Mouse (Mus musculus) left cerebral cortex, adult 8-10 months (tissue): ENCODE measurements around the gene Mocs1. TPM values are rescaled to one million over a fixed set of nuclear protein-coding genes. Genes with fewer than 3 reads are reported as not detected.
"Not testable (repeated sequence)": the region's sequence is repeated elsewhere in the genome, so short reads cannot be mapped to it uniquely, and the experiment has no call there.

ENCODE experiments used
- DNase-seq, 2 experiments: peaks; one replicate each; pipeline ENCODE4 v3.0.0; 2022; ENCODE audit warnings: low spot score in 2 of 2
- total RNA-seq, 4 experiments: library from RNA; stranded (reverse); gene quantifications; 2 replicates each; pipeline ENCODE4 v1.2.4; 2022

Mocs1 gene
- total RNA-seq, 4 experiments from 2014 or later, result 11.7 to 20.4 (median 16.0) TPM

DNA sequence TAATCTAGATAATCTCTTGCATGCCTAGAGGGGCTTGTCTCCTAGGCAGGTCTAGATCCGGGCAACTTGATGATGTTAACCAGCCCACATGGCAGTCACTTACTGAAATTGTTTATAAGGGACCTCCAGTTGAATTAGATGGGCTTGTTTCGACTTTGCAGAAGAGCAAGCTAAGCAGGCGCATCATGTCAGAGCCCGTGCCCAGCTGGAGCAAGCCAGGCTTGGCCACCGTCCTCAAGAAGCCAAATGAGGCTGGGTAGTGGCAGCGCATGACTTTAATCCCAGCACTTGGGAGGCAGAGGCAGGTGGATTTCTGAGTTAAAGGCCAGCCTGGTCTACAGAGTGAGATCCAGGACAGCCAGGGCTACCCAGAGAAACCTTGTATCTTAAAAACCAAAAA is 3.0 kb downstream of the Mocs1 start:
- no peak for DNase-seq

DNA sequence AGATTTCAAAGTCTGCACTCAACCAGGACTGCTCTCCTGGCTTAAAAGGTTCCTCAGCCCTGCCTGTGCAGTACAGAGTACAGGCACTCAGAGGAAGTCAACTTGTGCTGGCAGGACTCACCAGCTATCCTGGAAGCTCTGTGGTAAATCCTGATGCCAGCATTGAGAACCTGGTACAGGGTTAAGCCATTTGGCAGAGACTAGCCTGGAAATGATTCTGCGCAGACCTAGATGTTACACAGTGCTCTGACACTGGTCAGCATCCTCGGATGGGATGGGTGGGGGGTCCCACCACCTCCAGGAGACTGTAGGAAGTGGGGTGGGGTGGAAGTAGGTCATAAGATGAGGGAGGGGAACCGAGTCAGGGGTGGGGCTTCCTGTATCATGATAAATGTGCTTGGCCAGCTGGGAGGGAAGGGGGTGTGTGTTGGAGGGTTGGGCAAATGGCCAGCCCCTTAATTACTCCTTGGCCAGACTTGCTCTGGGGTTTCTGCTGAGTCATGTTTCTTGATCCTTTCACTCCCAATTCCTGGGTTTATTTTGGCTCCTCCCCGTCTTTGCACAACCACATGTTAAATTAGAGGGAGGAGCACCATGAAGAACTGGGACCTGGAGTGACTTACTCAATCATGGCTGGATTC is 4.0 kb downstream of the Mocs1 start:
- peak in 1 of 2 experiments; percentile 23 for DNase-seq

GRCm38 (mm10) chr17:49433071-49433470 is 4.9 kb downstream of the Mocs1 start:
- no peak for DNase-seq

GRCm38 (mm10) chr17:49434236-49434635 is 6.1 kb downstream of the Mocs1 start:
- no peak for DNase-seq

DNA sequence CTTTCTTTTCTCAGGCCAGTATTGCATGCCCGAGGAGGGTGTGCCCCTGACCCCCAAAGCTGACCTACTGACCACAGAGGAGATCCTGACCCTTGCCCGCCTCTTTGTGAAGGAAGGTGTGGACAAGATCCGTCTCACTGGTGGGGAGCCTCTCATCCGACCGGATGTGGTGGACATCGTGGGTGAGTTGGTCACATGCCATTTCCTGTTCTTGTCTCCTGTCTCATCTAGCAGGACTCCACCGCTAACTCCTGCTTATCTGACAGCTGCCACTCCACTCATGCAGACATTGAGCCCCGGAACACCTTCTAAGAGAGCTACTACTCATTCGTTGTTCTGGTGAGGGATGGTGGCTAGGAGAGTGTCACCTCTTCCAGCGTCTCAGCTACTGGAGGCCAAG is 6.9 kb downstream of the Mocs1 start:
- no peak for DNase-seq

DNA sequence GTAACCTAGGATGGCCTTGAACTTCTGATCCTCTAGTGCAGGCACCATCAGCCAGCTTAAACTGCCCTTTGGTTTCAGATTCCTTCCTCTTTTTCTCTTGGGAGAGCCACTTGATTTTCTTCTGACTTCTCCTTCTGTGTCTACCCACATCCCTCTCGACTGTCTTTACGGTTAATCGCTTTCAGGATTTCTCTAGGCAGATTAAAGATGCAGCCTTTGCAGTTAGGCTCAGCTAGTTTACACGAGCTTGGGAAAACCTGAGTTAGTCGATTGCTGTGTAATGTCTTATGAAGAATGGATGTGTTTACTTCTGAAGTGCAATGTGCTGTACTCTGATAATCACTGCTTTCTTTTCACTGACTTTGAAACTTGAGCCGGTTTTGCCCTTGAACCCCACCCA is 8.5 kb downstream of the Mocs1 start:
- no peak for DNase-seq

DNA sequence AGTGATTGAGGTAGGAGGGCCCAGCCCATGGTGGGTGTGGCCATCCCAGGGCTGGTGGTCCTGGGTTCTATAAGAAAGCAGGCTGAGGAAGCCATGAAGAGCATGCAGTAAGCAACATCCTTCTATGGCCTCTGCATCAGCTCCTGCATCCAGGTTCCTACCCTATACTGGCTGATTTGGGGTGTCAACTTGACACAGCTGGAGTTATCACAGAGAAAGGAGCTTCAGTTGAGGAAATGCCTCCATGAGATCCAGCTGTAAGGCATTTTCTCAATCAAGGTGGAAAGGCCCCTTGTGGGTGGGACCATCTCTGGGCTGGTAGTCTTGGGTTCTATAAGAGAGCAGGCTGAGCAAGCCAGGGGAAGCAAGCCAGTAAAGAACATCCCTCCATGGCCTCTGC is 9.1 kb downstream of the Mocs1 start:
- not testable (repeated sequence) for DNase-seq

DNA sequence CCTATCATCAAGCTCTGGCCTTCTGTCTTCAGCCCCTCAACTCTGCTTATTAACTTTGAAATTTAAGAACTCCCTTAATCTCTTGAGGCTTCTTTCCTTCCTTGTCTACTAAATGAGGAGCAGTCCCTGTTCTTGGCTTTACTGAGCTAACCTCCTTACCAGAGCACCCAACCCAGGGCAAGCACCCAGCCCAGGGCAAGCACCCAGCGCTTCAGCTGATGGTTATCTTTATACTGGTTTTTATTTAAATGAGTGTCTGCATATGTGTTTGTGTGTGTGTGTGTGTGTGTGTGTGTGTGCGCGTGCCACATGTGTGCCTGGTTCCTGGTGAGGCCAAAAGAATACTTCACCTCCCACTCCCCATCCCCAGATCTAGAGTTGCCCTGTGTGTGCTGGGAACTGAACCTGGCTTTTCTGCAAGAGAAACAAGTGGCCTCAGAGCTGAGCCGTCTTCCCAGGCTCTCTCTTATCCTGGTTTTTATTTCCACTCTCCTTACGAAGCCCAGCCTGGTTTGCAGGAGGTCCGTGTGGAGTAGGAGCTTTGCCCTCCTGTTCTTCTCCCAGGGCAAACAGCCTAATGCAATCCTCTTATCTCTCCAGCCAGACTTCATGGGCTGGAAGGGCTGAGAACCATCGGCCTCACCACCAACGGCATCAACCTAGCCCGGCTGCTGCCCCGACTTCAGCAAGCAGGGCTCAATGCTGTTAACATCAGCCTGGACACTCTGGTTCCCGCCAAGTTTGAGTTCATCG is 10.8 kb downstream of the Mocs1 start:
- DNase-seq, result no peak

DNA sequence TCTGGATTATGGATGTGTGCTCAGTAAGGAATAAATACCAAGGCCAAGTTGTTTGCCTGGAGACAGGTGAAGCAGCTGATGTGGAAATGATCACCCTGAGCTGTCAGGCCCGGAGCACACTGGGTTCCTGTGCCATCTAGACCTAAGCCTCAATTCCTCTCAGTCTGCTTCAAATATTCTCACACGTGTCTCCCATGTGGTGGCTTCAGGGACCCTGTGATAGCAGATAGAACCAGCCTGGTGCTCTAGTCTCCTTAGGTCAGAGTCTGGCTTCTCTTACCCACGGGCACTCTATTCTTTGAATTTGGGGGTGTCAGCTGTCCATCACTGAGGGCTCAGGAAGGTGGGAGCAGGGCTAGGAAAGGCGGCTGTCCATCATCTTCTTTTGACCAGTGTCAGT is 11.5 kb downstream of the Mocs1 start:
- no peak for DNase-seq

DNA sequence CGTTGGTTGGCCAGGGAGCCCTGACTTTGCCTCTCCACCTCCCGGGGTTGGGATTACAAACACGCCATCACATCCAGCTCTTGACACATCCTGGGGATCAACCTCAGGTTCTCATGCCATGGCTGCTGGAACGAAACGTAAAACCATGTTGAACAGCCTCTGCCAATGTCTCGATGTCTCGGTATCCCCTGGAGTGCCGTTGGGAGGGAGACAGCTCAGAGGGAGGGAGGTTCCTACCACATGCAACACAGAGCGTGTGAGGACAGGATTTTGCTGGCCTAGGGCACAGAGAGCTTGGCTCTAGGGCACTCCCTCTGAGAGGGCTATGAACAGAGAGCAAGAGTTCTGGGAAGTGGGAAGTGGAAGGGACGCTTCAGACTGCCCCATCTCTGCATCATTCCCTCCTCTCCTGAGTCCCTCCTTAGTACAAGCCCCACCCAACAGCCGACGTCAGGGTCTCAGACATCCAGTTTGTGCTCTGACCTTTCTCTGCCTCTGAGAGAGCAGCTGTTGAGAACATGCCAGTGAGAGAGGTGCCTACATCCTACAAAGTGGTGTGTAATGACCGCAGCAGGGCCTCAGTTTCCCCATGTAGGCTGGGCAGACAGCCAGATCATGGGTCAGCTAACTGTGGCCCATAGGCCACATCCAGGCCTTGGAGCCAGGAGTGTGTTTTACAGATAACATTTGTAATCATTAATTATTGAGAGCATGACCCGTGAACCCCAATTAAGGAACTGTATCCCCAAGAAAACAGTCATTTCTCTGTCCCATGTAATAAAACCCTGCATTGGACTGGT is 12.4 kb downstream of the Mocs1 start:
- no peak for DNase-seq

- not testable (repeated sequence) for DNase-seq
Measured at GRCm38 (mm10) chr17:49442841-49443240, 14.7 kb downstream of the Mocs1 start.

GRCm38 (mm10) chr17:49448570-49449229 is 20.5 kb downstream of the Mocs1 start:
- no peak for DNase-seq

DNA sequence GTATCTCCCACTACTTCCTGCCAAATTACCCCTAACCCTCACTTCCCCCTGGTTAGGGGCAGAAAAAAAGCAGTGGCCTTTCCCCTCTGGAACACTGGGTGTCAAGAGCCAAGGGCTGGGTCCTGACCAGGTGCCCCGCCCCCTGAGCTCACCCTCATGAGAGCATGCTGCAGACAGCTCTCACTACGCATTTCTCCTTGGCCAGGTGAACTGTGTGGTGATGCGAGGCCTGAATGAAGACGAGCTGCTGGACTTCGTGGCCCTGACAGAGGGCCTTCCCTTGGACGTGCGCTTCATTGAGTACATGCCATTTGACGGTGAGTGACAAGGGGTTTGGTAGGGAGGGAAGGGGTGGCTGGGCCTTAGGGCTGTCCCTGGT is 21.1 kb downstream of the Mocs1 start:
- no peak for DNase-seq

DNA sequence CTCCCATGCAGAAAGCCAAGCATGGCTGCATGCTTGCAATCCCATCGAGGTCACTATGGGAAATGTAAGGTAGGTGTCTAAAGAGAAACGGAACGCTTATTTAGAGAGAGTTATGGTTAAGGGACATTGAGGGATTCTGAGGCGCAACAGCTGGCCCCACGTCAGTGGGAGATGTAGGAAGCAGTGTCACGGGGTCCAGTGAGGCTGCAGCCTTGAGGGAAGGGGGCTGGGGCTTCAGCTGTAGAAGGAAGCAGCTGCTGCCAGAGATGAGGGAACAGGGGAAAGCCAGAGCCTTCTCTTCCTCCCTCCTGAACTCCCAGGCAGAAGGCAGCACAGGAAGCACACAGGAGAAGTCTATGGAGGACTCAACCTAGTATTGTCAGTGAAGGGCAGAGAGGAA is 22.8 kb downstream of the Mocs1 start:
- DNase-seq, result no peak

DNA sequence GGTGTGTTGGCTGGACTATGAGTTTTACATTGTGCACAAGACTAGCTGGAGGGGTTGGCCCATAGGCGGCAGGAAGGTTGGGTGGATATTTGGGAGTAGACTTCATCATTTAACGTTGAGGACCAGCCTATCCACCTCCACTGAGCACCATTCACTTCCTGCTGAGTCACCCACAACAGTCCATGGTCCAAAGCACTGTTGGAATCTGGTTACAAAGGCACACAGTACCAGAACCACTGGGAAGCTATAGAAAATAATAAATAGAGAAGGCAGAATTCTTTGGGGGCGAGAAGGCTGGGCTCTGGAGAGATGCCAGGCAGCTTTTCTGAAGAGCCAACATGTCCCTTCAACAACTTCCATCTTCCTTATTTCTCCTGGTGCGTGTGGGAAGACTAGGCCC is 28.2 kb downstream of the Mocs1 start:
- DNase-seq, result no peak

- no peak for DNase-seq
Measured at GRCm38 (mm10) chr17:49457833-49458232, 29.7 kb downstream of the Mocs1 start.

GRCm38 (mm10) chr17:49458386-49458785 is 30.2 kb downstream of the Mocs1 start:
- DNase-seq, result no peak

DNA sequence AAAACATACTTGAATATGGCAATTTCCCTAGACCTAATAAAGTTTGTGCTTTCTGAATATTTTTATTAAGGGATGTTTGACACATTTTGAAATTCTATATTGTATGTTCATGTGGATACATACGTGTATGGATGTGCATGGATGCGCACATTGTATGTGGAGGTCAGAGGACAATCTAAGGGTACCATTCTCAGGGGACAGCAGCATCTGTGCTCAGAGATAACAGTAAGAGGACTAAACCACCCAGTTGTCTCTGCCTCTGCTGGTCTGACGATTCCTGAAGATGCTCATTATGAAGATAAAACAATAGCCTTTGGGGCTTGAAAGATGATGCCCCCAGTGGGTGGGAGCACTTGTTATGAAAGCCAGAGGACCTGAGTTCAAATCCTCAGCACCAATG is 36.7 kb downstream of the Mocs1 start:
- no peak for DNase-seq

DNA sequence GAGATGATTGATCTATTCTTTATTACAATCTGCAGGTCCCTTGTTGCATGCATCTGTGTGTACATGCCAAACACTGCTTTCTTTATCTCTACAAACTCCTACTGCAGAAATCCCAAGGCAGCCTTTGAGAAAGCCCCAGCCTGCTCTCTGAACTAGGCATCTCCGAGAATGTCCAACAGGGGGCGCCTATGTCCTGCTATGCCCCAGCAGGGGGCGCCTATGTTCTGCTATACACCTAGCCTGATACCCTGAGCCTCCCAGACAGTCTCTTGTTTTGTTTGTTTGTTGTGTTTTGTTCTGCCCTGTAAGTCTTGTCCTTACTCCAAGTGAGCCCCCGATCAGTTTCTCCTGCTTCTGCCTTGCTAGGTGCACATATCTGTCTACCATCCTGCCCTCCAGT is 40.1 kb downstream of the Mocs1 start:
- DNase-seq, result peak; percentile 45 to 69

DNA sequence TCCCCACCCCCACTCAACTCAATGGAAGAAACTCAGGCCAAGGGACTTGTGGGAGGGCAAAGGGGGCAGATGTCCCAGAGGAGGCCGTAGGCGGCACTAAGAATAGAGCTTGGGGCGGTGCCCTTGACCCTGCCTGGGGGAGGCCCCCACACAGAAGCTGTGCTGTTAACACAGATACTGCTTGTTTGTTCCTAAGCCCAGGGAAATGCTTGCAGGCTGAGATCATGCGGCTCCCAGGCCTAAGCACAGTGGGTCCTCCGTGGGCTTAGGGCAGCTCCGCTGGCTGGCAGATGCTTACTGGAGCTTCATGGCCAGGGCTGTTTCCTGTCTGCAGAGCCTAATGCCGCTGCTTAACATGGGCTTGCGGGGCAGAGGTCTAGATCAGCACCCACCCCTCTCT is 44.5 kb downstream of the Mocs1 start:
- DNase-seq, result no peak

DNA sequence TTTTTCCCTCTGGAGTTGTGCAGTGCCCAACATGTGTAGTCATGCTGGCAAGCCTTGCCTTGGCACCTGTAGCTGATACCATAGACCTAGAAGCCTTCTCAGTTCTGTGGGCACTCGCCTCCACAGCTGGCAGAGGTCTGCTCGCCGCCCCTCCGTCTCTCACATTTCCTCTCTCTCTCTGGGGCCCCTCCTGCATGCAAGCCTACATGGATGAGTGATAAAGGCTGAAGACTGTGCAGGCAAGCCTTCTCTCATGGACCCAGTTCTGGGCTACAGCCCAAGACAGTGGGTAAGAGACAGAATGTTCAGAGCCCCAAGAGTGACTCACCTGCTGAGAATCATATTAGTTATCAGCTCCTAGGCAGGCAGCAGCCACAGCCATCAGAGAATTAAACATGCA is 45.9 kb downstream of the Mocs1 start:
- peak in 1 of 2 experiments; percentile 86 for DNase-seq

DNA sequence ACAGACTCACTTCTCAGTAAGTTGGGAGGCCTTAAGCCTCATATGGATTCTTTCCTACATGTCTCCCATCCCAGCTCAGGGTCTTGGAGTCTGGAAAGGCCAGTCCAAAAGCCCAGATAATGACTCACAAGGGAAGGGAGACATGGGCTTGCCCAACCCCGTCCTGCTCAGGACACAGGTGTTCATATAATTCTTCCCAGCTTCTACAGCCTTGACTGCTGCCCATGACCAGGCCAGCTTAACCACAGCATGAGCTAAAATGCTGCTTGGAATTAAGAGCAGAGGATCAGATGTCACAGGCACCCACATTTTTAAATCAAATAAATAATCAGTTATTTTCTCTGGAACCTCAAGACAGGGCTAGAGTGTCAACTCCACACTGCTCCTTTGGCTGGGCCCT is 47.0 kb downstream of the Mocs1 start:
- no peak for DNase-seq
